Mouse (Mus musculus): ENCODE data around the gene Nop9.

GRCm38 (mm10) chr14:55778686-55779085 is 33.2 kb downstream of the Nop9 start:
- TF ChIP-seq POLR2A (IDR thresholded peaks at IDR 0.05; ENCODE audit: borderline replicate concordance, extremely low read depth, low read depth, low read length), result no peak
- no peak for TF ChIP-seq CTCF (IDR thresholded peaks at IDR 0.05; ENCODE audit: insufficient read depth, low read length)
